In genomic region chr1:152592609-152593008, GRCm38 (mm10) we compare ENCODE assay signal across 9 mouse cellular contexts.
DNase-seq lines count a peak whose midpoint lies in the region; ATAC-seq and TF ChIP-seq lines count a peak whose summit lies in the region.
"Had no signal": no experiment of that assay in that cellular context is flagged by ENCODE, and none has a peak within 500 bp of the region (broad histone marks: within the 10 kb centered on the region; RNA-seq: fewer than 3 reads in every experiment).

No protein-coding gene starts in this region.

- no peak for TF ChIP-seq CTCF in kidney, adult 2 months (conservative IDR thresholded peaks at IDR 0.05; ENCODE audit: insufficient read depth, insufficient read length, low read depth, low read length)
- no peak for TF ChIP-seq CTCF in liver, postnatal 0 days (IDR thresholded peaks at IDR 0.05; ENCODE audit: low read depth)

- no peak overlapping the region for H3K4me3 ChIP-seq in kidney, adult 2 months (ENCODE audit: insufficient read depth, low read depth, low read length)
- H3K4me3 ChIP-seq in kidney, embryonic 16.5 days (ENCODE audit: low read length), result no peak overlapping the region
- peak overlapping the region; percentile 19 for H3K4me3 ChIP-seq in liver, postnatal 0 days (ENCODE audit: low read depth, low read length)
- H3K4me3 ChIP-seq in stomach, embryonic 15.5 days (replicated peaks), result no peak overlapping the region
- no peak overlapping the region for H3K4me3 ChIP-seq in midbrain, embryonic 13.5 days (replicated peaks)
- H3K4me3 ChIP-seq: limb, embryonic 12.5 days had no signal

- no peaks in the 10 kb centered on the region for H3K9me3 ChIP-seq in kidney, embryonic 16.5 days (ENCODE audit: low read length)
- no peaks in the 10 kb centered on the region for H3K9me3 ChIP-seq in liver, postnatal 0 days (ENCODE audit: low read length)
- H3K9me3 ChIP-seq in stomach, embryonic 15.5 days, result no peaks in the 10 kb centered on the region
- no peaks in the 10 kb centered on the region for H3K9me3 ChIP-seq in midbrain, embryonic 13.5 days
- H3K9me3 ChIP-seq: limb, embryonic 12.5 days had no signal

- peaks cover 25% of the 10 kb centered on the region for H3K4me1 ChIP-seq in kidney, adult 2 months (ENCODE audit: control insufficient read depth, insufficient read depth, low read length)
- peaks cover 36% of the 10 kb centered on the region for H3K4me1 ChIP-seq in kidney, embryonic 16.5 days (ENCODE audit: insufficient read depth, low read length)
- peaks cover 56% of the 10 kb centered on the region for H3K4me1 ChIP-seq in liver, postnatal 0 days (ENCODE audit: insufficient read depth)
- H3K4me1 ChIP-seq in stomach, embryonic 15.5 days, result peaks cover 11% of the 10 kb centered on the region
- peaks cover 14% of the 10 kb centered on the region for H3K4me1 ChIP-seq in midbrain, embryonic 13.5 days (replicated peaks)

- no peaks in the 10 kb centered on the region for H3K36me3 ChIP-seq in kidney, adult 2 months (ENCODE audit: control insufficient read depth, insufficient read depth, low read length)
- no peaks in the 10 kb centered on the region for H3K36me3 ChIP-seq in kidney, embryonic 16.5 days (ENCODE audit: insufficient read depth, low read length)
- no peaks in the 10 kb centered on the region for H3K36me3 ChIP-seq in liver, postnatal 0 days (replicated peaks; ENCODE audit: insufficient read depth, low read length)
- no peaks in the 10 kb centered on the region for H3K36me3 ChIP-seq in stomach, embryonic 15.5 days
- no peaks in the 10 kb centered on the region for H3K36me3 ChIP-seq in midbrain, embryonic 13.5 days

- 55% methylated on average over 6 of the region's 6 CpGs for WGBS in kidney, adult 2 months
- WGBS in kidney, embryonic 16.5 days, result 83% methylated on average over 6 of the region's 6 CpGs
- 43% methylated on average over 6 of the region's 6 CpGs for WGBS in liver, postnatal 0 days (ENCODE audit: insufficient replicate concordance)
- WGBS in stomach, embryonic 15.5 days, result 83% methylated on average over 6 of the region's 6 CpGs
- 88% methylated on average over 6 of the region's 6 CpGs for WGBS in midbrain, embryonic 13.5 days

- ATAC-seq in kidney, embryonic 16.5 days (ENCODE audit: low FRiP score, low TSS enrichment), result no peak
- ATAC-seq in erythroblast, adult 5-6 weeks (replicated peaks; ENCODE audit: low FRiP score, poor library complexity, severe bottlenecking), result peak; percentile 89
- peak; percentile 99 for ATAC-seq in liver, postnatal 0 days
- peak; percentile 93 for ATAC-seq in stomach, embryonic 15.5 days (ENCODE audit: insufficient read depth, low FRiP score, low read depth)
- ATAC-seq in midbrain, embryonic 13.5 days, result no peak

- H3K27ac ChIP-seq in kidney, adult 2 months (ENCODE audit: insufficient read depth, low read depth, low read length), result peak overlapping the region; percentile 51; the same call in 1 of the 2 replicates
- no peak overlapping the region for H3K27ac ChIP-seq in kidney, embryonic 16.5 days (ENCODE audit: low read length)
- peak overlapping the region; percentile 92 for H3K27ac ChIP-seq in liver, postnatal 0 days (ENCODE audit: low read depth)
- no peak overlapping the region for H3K27ac ChIP-seq in stomach, embryonic 15.5 days
- H3K27ac ChIP-seq in midbrain, embryonic 13.5 days, result no peak overlapping the region
- H3K27ac ChIP-seq: limb, embryonic 12.5 days had no signal

- TF ChIP-seq POLR2A in kidney, adult 2 months (IDR thresholded peaks at IDR 0.05; ENCODE audit: low read depth, low read length), result no peak

- DNase-seq in kidney, adult 2 months, result peak; percentile 65
- peak; percentile 84 for DNase-seq in liver, postnatal 0 days
- DNase-seq in left cerebral cortex, adult 11 months (ENCODE audit: low spot score), result no peak
- DNase-seq in cerebellum, postnatal 4 days (ENCODE audit: low spot score in 2 of 2), result no peak

- H3K9ac ChIP-seq in kidney, embryonic 16.5 days (replicated peaks; ENCODE audit: low read length), result no peak overlapping the region
- H3K9ac ChIP-seq in liver, postnatal 0 days (replicated peaks), result peak overlapping the region; percentile 47; the same call in 1 of the 2 replicates
- H3K9ac ChIP-seq in stomach, embryonic 15.5 days, result no peak overlapping the region
- no peak overlapping the region for H3K9ac ChIP-seq in midbrain, embryonic 13.5 days (replicated peaks)
- H3K9ac ChIP-seq: limb, embryonic 12.5 days had no signal

- TF ChIP-seq EP300 in liver, postnatal 0 days (IDR thresholded peaks at IDR 0.05; ENCODE audit: low read depth), result peak; percentile 94

- H3K27me3 ChIP-seq in kidney, adult 2 months (replicated peaks; ENCODE audit: control insufficient read depth, insufficient read depth, low read length), result no peaks in the 10 kb centered on the region
- no peaks in the 10 kb centered on the region for H3K27me3 ChIP-seq in kidney, embryonic 16.5 days (ENCODE audit: insufficient read depth, low read length)
- H3K27me3 ChIP-seq in liver, postnatal 0 days (ENCODE audit: insufficient read depth, low read length), result no peaks in the 10 kb centered on the region
- H3K27me3 ChIP-seq in stomach, embryonic 15.5 days (replicated peaks), result no peaks in the 10 kb centered on the region
- H3K27me3 ChIP-seq in midbrain, embryonic 13.5 days, result no peaks in the 10 kb centered on the region
- H3K27me3 ChIP-seq: limb, embryonic 12.5 days had no signal

- no peak overlapping the region for H3K4me2 ChIP-seq in kidney, embryonic 16.5 days (replicated peaks; ENCODE audit: low read depth, low read length)
- peak overlapping the region; percentile 52 for H3K4me2 ChIP-seq in liver, postnatal 0 days (ENCODE audit: low read depth, low read length)
- no peak overlapping the region for H3K4me2 ChIP-seq in stomach, embryonic 15.5 days
- no peak overlapping the region for H3K4me2 ChIP-seq in midbrain, embryonic 13.5 days (replicated peaks)
- H3K4me2 ChIP-seq: limb, embryonic 12.5 days had no signal

Comparison
In these comparisons a context has a peak if more than half of its experiments do, and no peak if none do; other contexts are left out.
1. H3K27ac ChIP-seq: peak in kidney, adult 2 months (single experiment) and liver, postnatal 0 days (single experiment); none in kidney, embryonic 16.5 days (single experiment), stomach, embryonic 15.5 days (single experiment) and midbrain, embryonic 13.5 days (single experiment).
2. DNase-seq: peak in kidney, adult 2 months (single experiment) and liver, postnatal 0 days (single experiment); none in left cerebral cortex, adult 11 months (single experiment) and cerebellum, postnatal 4 days (0 of 2).
3. ATAC-seq: peak in erythroblast, adult 5-6 weeks (single experiment), liver, postnatal 0 days (single experiment) and stomach, embryonic 15.5 days (single experiment); none in kidney, embryonic 16.5 days (single experiment) and midbrain, embryonic 13.5 days (single experiment).